Mouse (Mus musculus): ENCODE data around the gene Ube2d3.
"Not testable (repeated sequence)": the region's sequence is repeated elsewhere in the genome, so short reads cannot be mapped to it uniquely, and the experiment has no call there.

GRCm38 (mm10) chr3:135493320-135493719 lies 55.4 kb downstream of the Ube2d3 start:
- TF ChIP-seq CTCF (IDR thresholded peaks at IDR 0.05; ENCODE audit: insufficient read depth, low read length); POLR2A (IDR thresholded peaks at IDR 0.05; ENCODE audit: borderline replicate concordance, extremely low read depth, low read depth, low read length): not testable (repeated sequence)

All from lung, adult 2 months (tissue).